15 mouse cellular contexts compared by ENCODE assay signal in the genomic region with DNA sequence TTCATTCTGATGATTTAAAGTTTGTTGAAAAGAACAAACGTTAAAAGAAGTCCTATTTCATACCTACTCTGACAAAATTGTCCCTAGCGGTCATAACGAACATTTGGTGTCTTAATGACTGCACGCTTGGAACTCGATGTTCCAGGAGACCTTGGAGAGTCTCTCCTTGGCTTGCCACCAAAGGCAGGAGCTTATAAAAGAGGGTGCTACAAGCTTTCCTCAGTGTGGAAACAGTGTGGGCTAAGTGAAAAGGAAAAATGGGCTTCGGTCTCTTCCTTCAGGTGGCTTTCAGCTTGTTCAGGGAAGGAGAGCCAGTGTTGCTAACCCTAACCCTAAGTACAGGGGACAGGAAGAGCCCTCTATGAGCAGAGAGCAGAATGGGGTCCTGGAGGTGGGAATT.
DNase-seq lines count a peak whose midpoint lies in the region; ATAC-seq and TF ChIP-seq lines count a peak whose summit lies in the region.
"Had no signal": no experiment of that assay in that cellular context is flagged by ENCODE, and none has a peak within 500 bp of the region (broad histone marks: within the 10 kb centered on the region; RNA-seq: fewer than 3 reads in every experiment).

No protein-coding gene starts in this region.

- H3K27me3 ChIP-seq in heart, embryonic 10.5 days (ENCODE audit: insufficient read depth, poor library complexity, severe bottlenecking) = no peaks in the 10 kb centered on the region
- no peaks in the 10 kb centered on the region for H3K27me3 ChIP-seq in heart, adult 2 months (ENCODE audit: control insufficient read depth, insufficient read depth, low read length)
- peaks cover 40% of the 10 kb centered on the region for H3K27me3 ChIP-seq in liver, embryonic 13.5 days
- H3K27me3 ChIP-seq: embryonic facial prominence, embryonic 15.5 days; intestine, embryonic 15.5 days had no signal

- intact Hi-C loops in heart, adult 2 months (cut with DNase I) = no loop called here
- intact Hi-C loops in left cerebral cortex, postnatal 36 days (cut with DNase I) = no loop called here
- intact Hi-C loops in left cerebral cortex, postnatal 4 days (cut with DNase I) = no loop called here

- no peak overlapping the region for H3K9ac ChIP-seq in heart, adult 2 months (ENCODE audit: low read depth, low read length)
- peak overlapping the region; percentile 57 for H3K9ac ChIP-seq in liver, embryonic 13.5 days
- H3K9ac ChIP-seq: embryonic facial prominence, embryonic 15.5 days; intestine, embryonic 15.5 days had no signal

- H3K36me3 ChIP-seq in heart, embryonic 10.5 days = no peaks in the 10 kb centered on the region
- no peaks in the 10 kb centered on the region for H3K36me3 ChIP-seq in heart, adult 2 months (ENCODE audit: control insufficient read depth, insufficient read depth, low read length)
- no peaks in the 10 kb centered on the region for H3K36me3 ChIP-seq in liver, embryonic 13.5 days
- H3K36me3 ChIP-seq: intestine, embryonic 15.5 days had no signal

- DNase-seq in adrenal gland, adult (ENCODE audit: inconsistent age in 2 of 2, low spot score in 1 of 2) = peak; percentile 65 to 72
- DNase-seq in adrenal gland, postnatal 4 days (ENCODE audit: low spot score in 2 of 2) = no peak
- no peak for DNase-seq in heart, embryonic 10.5 days (ENCODE audit: low spot score)
- DNase-seq in heart, adult 2 months = no peak
- DNase-seq in left cerebral cortex, postnatal 36 days (ENCODE audit: low spot score in 2 of 2) = peak; percentile 32 to 49
- no peak for DNase-seq in left cerebral cortex, postnatal 4 days
- no peak for DNase-seq in liver, embryonic 13.5 days
- no peak for DNase-seq in thymus, postnatal 10 days (ENCODE audit: low spot score in 2 of 2)
- DNase-seq: cerebellum, adult 18-20 months; thymus, adult 2 months had no signal

- no peaks in the 10 kb centered on the region for H3K9me3 ChIP-seq in heart, embryonic 10.5 days
- no peaks in the 10 kb centered on the region for H3K9me3 ChIP-seq in liver, embryonic 13.5 days (replicated peaks)
- H3K9me3 ChIP-seq: embryonic facial prominence, embryonic 15.5 days; intestine, embryonic 15.5 days had no signal

- no peak for TF ChIP-seq CTCF in heart, adult 2 months (IDR thresholded peaks at IDR 0.05)

- no peak for TF ChIP-seq POLR2A in heart, adult 2 months (IDR thresholded peaks at IDR 0.05; ENCODE audit: insufficient read depth, low read depth, low read length)

- H3K4me3 ChIP-seq in heart, embryonic 10.5 days = no peak overlapping the region
- H3K4me3 ChIP-seq in heart, adult 2 months = no peak overlapping the region
- H3K4me3 ChIP-seq in liver, embryonic 13.5 days (replicated peaks) = no peak overlapping the region
- H3K4me3 ChIP-seq: embryonic facial prominence, embryonic 15.5 days; intestine, embryonic 15.5 days; myocyte had no signal

- H3K4me2 ChIP-seq in liver, embryonic 13.5 days = peak overlapping the region; percentile 57
- H3K4me2 ChIP-seq: embryonic facial prominence, embryonic 15.5 days; intestine, embryonic 15.5 days; midbrain, embryonic 11.5 days had no signal

- peak overlapping the region; percentile 69; the same call in 1 of the 2 replicates for H3K27ac ChIP-seq in heart, embryonic 10.5 days
- H3K27ac ChIP-seq in heart, adult 2 months = no peak overlapping the region
- peak overlapping the region; percentile 84 for H3K27ac ChIP-seq in liver, embryonic 13.5 days
- H3K27ac ChIP-seq: embryonic facial prominence, embryonic 15.5 days; intestine, embryonic 15.5 days had no signal

- ATAC-seq in liver, embryonic 13.5 days (ENCODE audit: low read depth) = no peak
- ATAC-seq: forebrain, embryonic 14.5 days; intestine, embryonic 15.5 days had no signal

- H3K79me2 ChIP-seq in heart, adult 2 months (replicated peaks; ENCODE audit: control insufficient read depth, insufficient read depth, low read length) = no peaks in the 10 kb centered on the region

- 85% methylated on average over 6 of the region's 6 CpGs for WGBS in heart, embryonic 10.5 days
- WGBS in heart, adult 2 months = 77% methylated on average over 6 of the region's 6 CpGs
- 75% methylated on average over 6 of the region's 6 CpGs for WGBS in liver, embryonic 13.5 days (ENCODE audit: insufficient replicate concordance)

- peaks cover 9% of the 10 kb centered on the region for H3K4me1 ChIP-seq in heart, embryonic 10.5 days
- peaks cover under 1% of the 10 kb centered on the region for H3K4me1 ChIP-seq in heart, adult 2 months (ENCODE audit: control insufficient read depth, insufficient read depth, low read length)
- peaks cover 38% of the 10 kb centered on the region for H3K4me1 ChIP-seq in liver, embryonic 13.5 days (replicated peaks)
- H3K4me1 ChIP-seq: embryonic facial prominence, embryonic 15.5 days; intestine, embryonic 15.5 days had no signal

- TF ChIP-seq EP300 in heart, adult 2 months (IDR thresholded peaks at IDR 0.05; ENCODE audit: insufficient read depth, low read depth, low read length) = no peak

Comparison
In these comparisons a context has a peak if more than half of its experiments do, and no peak if none do; other contexts are left out.
1. DNase-seq: peak in adrenal gland, adult (2 of 2) and left cerebral cortex, postnatal 36 days (2 of 2); none in adrenal gland, postnatal 4 days (0 of 2), heart, embryonic 10.5 days (single experiment), heart, adult 2 months (0 of 2), left cerebral cortex, postnatal 4 days (single experiment), liver, embryonic 13.5 days (single experiment) and thymus, postnatal 10 days (0 of 2).